Mouse (Mus musculus): ENCODE results near the gene Dhcr24. TPM values are rescaled to one million over a fixed set of nuclear protein-coding genes. Genes with fewer than 3 reads are reported as not detected.

The Dhcr24 gene
- polyA plus RNA-seq, 2 experiments: 20.5 to 52.8 TPM

DNA sequence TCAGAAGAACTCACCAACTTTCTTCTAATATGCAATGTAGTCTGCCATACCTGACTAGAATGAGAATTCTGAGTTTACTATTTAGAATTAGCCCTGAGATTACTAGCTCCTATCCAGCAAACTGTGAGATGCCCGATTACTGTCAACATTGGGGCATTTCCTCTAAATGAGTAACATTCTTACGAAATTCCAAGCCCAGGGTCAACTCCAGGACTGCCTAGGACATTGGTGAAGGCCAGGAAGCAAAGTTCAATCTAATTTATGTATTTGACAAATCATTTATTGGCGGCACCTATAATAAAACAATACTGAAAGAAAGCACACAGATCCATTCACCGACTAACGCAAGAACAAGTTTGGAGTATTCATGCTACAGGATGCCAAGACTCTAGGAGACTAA, 21.1 kb upstream of the Dhcr24 start:
- 70% methylated on average over 5 of the region's 5 CpGs for WGBS (ENCODE audit: insufficient replicate concordance)
- Histone ChIP-seq H3K4me2 (ENCODE audit: low read depth) (no peak overlapping the region), H3K27ac (no peak overlapping the region), H3K36me3 (replicated peaks; ENCODE audit: control insufficient read depth, insufficient read depth, low read depth) (no peaks in the 10 kb centered on the region), H3K27me3 (ENCODE audit: control insufficient read depth, insufficient read depth, low read length) (no peaks in the 10 kb centered on the region), H3K9ac (replicated peaks) (no peak overlapping the region), H3K9me3 (ENCODE audit: control insufficient read depth, low read length) (no peaks in the 10 kb centered on the region), H3K4me1 (replicated peaks; ENCODE audit: control insufficient read depth in 2 of 2, insufficient read depth in 2 of 2, low read length in 1 of 2) (no peaks in the 10 kb centered on the region), H3K4me3 (ENCODE audit: insufficient read depth in 1 of 2, low read depth in 2 of 2, low read length in 2 of 2) (no peak overlapping the region)
- TF ChIP-seq CTCF (IDR thresholded peaks at IDR 0.05; ENCODE audit: low read depth) (no peak), EP300 (IDR thresholded peaks at IDR 0.05; ENCODE audit: low read depth) (no peak)
- DNase-seq (ENCODE audit: low read depth in 3 of 3, low spot score in 3 of 3): no peak
- no peak for ATAC-seq (ENCODE audit: insufficient read depth)

DNA sequence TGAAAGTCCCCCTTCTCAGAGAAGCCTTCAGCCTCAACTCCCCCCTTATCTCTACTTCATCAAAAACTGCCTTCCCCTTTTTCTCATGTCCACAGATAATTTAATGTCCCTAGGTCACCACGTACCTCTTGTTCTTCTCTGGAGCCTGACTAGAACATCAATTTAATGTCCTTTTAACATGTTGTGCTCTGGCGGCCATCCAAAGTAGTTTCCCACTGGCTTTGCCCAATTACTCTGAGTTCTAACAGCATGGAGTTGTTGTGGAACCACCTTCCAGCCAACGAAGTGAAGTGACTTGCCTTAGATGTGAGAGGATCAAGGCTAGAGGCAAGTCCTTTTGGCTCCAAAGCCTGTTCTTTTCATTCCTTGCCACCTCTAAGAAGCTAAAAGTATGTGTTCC, 19.3 kb upstream of the Dhcr24 start:
- WGBS (ENCODE audit: insufficient replicate concordance): 26% methylated on average over 3 of the region's 3 CpGs
- Histone ChIP-seq H3K9ac (replicated peaks) (no peak overlapping the region), H3K27ac (no peak overlapping the region), H3K36me3 (replicated peaks; ENCODE audit: control insufficient read depth, insufficient read depth, low read depth) (no peaks in the 10 kb centered on the region), H3K4me3 (ENCODE audit: insufficient read depth in 1 of 2, low read depth in 2 of 2, low read length in 2 of 2) (no peak overlapping the region), H3K4me2 (ENCODE audit: low read depth) (no peak overlapping the region), H3K4me1 (replicated peaks; ENCODE audit: control insufficient read depth in 2 of 2, insufficient read depth in 2 of 2, low read length in 1 of 2) (no peaks in the 10 kb centered on the region), H3K9me3 (ENCODE audit: control insufficient read depth, low read length) (no peaks in the 10 kb centered on the region), H3K27me3 (ENCODE audit: control insufficient read depth, insufficient read depth, low read length) (no peaks in the 10 kb centered on the region)
- TF ChIP-seq EP300 (IDR thresholded peaks at IDR 0.05; ENCODE audit: low read depth): no peak
- no peak for TF ChIP-seq CTCF (IDR thresholded peaks at IDR 0.05; ENCODE audit: low read depth)
- ATAC-seq (ENCODE audit: insufficient read depth) (no peak), DNase-seq (ENCODE audit: low read depth in 3 of 3, low spot score in 3 of 3) (no peak)

DNA sequence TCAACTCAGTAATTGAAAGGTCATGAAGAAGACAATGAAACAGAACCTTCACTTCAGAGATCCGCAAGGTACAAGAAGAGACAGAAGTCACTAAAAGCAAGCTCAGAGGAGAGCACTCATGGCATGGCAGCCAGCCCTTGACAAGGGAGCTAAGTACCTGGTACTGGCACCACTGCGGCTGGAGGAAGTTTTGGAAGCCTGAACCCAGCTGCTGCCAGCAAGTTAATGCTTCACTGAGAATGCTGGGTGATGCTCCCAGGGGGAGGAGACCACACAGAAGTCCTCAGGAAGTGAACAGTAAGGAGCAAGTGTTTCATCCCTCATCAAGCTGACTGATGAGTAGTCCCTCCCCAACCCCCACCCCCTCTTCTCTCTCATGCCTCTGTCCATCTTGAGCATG, 18.6 kb upstream of the Dhcr24 start:
- TF ChIP-seq CTCF (IDR thresholded peaks at IDR 0.05; ENCODE audit: low read depth) (no peak), EP300 (IDR thresholded peaks at IDR 0.05; ENCODE audit: low read depth) (no peak)
- ATAC-seq (ENCODE audit: insufficient read depth): no peak
- 63% methylated on average over 2 of the region's 2 CpGs for WGBS (ENCODE audit: insufficient replicate concordance)
- H3K36me3 ChIP-seq (replicated peaks; ENCODE audit: control insufficient read depth, insufficient read depth, low read depth): no peaks in the 10 kb centered on the region
- no peaks in the 10 kb centered on the region; a peak in 1 of 4 replicates for H3K4me1 ChIP-seq (replicated peaks; ENCODE audit: control insufficient read depth in 2 of 2, insufficient read depth in 2 of 2, low read length in 1 of 2)
- no peaks in the 10 kb centered on the region for H3K27me3 ChIP-seq (ENCODE audit: control insufficient read depth, insufficient read depth, low read length)
- H3K27ac ChIP-seq: no peak overlapping the region
- DNase-seq (ENCODE audit: low read depth in 3 of 3, low spot score in 3 of 3): no peak
- no peak overlapping the region for H3K9ac ChIP-seq (replicated peaks)
- no peak overlapping the region for H3K4me2 ChIP-seq (ENCODE audit: low read depth)
- H3K9me3 ChIP-seq (ENCODE audit: control insufficient read depth, low read length): no peaks in the 10 kb centered on the region
- no peak overlapping the region for H3K4me3 ChIP-seq (ENCODE audit: insufficient read depth in 1 of 2, low read depth in 2 of 2, low read length in 2 of 2)

DNA sequence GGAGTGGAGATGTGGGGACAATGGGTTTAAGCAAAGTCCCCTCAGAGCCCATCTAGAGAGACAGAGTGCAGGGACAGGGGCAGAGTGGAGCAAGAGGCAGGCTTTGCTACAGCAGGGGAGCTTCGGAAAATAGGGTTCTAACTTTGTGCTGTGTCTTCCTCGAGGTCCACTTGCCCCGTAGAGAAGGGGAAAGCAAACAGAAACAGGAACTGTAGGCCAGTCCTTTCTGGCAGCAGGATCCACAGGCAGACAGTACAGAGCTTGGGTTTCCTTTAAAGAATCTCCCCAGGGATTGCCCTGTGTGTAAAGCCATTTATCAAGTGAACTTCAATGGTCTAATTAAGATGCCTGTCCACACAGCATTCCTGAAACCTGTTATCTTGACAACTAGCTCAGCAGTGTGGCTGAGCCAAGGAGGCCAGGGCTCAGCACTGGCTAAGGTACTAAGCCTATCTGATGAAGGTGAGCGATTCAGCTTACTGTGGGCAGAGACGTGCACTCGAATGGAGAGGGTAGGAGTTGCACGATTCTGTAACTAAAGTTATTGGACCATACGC, 14.9 kb upstream of the Dhcr24 start:
- H3K4me1 ChIP-seq (replicated peaks; ENCODE audit: control insufficient read depth in 2 of 2, insufficient read depth in 2 of 2, low read length in 1 of 2): no peaks in the 10 kb centered on the region; a peak in 1 of 4 replicates
- no peaks in the 10 kb centered on the region for H3K9me3 ChIP-seq (ENCODE audit: control insufficient read depth, low read length)
- WGBS (ENCODE audit: insufficient replicate concordance): 55% methylated on average over 8 of the region's 8 CpGs
- H3K36me3 ChIP-seq (replicated peaks; ENCODE audit: control insufficient read depth, insufficient read depth, low read depth): no peaks in the 10 kb centered on the region
- no peak for DNase-seq (ENCODE audit: low read depth in 3 of 3, low spot score in 3 of 3)
- no peak overlapping the region for H3K9ac ChIP-seq (replicated peaks)
- no peak for TF ChIP-seq CTCF (IDR thresholded peaks at IDR 0.05; ENCODE audit: low read depth)
- no peak for TF ChIP-seq EP300 (IDR thresholded peaks at IDR 0.05; ENCODE audit: low read depth)
- H3K27ac ChIP-seq: no peak overlapping the region
- H3K4me3 ChIP-seq (ENCODE audit: insufficient read depth in 1 of 2, low read depth in 2 of 2, low read length in 2 of 2): no peak overlapping the region
- no peak overlapping the region for H3K4me2 ChIP-seq (ENCODE audit: low read depth)
- no peak for ATAC-seq (ENCODE audit: insufficient read depth)
- H3K27me3 ChIP-seq (ENCODE audit: control insufficient read depth, insufficient read depth, low read length): no peaks in the 10 kb centered on the region

DNA sequence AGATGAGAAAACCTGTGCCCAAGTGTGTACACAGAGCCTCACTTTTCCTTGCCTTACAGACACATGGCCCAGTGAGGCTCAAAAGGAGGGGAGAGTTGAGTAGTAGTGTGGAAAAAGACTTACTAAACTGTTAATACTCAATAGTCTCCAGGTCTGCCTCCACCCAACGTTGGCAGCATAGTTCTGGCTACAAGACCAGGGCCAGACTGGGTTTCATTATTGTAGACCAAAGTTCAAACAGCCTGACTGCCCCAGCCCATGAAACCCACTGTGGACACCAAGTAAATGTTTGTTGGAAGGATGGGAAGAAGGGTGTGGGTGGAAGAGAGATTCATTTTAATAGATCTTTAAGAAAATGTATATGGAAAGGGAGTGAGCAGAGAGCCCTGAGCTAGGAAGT, 13.9 kb upstream of the Dhcr24 start:
- Histone ChIP-seq H3K4me1 (replicated peaks; ENCODE audit: control insufficient read depth in 2 of 2, insufficient read depth in 2 of 2, low read length in 1 of 2) (no peaks in the 10 kb centered on the region; a peak in 1 of 4 replicates), H3K9ac (replicated peaks) (no peak overlapping the region), H3K4me2 (ENCODE audit: low read depth) (no peak overlapping the region), H3K4me3 (ENCODE audit: insufficient read depth in 1 of 2, low read depth in 2 of 2, low read length in 2 of 2) (no peak overlapping the region), H3K9me3 (ENCODE audit: control insufficient read depth, low read length) (no peaks in the 10 kb centered on the region), H3K27ac (no peak overlapping the region), H3K27me3 (ENCODE audit: control insufficient read depth, insufficient read depth, low read length) (no peaks in the 10 kb centered on the region), H3K36me3 (replicated peaks; ENCODE audit: control insufficient read depth, insufficient read depth, low read depth) (no peaks in the 10 kb centered on the region)
- no peak for DNase-seq (ENCODE audit: low read depth in 3 of 3, low spot score in 3 of 3)
- TF ChIP-seq EP300 (IDR thresholded peaks at IDR 0.05; ENCODE audit: low read depth): no peak
- TF ChIP-seq CTCF (IDR thresholded peaks at IDR 0.05; ENCODE audit: low read depth): no peak
- no peak for ATAC-seq (ENCODE audit: insufficient read depth)
- WGBS (ENCODE audit: insufficient replicate concordance): 47% methylated on average over 1 of the region's 1 CpGs

Data from liver, embryonic 14.5 days (tissue).